In the genomic region with DNA sequence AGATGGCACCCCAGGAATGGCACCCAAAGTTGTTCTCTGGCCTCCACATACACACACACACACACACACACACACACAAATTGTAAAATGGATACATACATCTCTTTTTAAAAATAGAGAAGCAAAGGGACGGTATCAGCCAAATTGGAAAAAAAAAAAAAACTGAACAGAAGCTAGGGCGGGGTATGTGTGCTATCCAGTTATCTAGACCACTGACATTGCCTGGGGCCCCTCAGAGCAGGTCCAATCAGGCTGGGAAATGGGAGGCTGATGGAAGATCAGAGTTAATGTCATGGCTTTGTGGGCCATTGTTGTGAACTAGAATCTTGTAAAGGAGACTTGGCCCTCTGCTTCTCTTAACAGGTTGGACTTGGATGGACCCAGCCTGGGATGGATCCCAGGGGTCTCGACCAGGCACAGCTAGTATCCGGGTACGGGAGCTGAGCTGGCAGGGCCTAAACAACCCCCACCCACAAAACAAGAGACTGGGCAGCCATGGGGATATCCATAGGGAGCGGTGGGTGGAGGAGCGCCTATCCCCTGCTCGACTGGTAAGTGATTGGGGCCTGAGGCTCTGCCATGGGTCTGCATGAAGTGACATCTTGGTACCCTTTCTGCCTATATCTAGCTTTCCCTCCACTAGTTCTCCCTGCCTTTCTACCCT, we compare ENCODE assay signal across 1 mouse cellular context.
TF ChIP-seq lines count a peak whose summit lies in the region.

No protein-coding gene starts in this region.

TF ChIP-seq in MEL, 35 proteins besides CTCF, POLR2A, EP300 and RAD21:
- TF ChIP-seq ZNF384 (IDR thresholded peaks at IDR 0.05; ENCODE audit: low read depth, low read length) (peak; percentile 95), POLR2AphosphoS5 (IDR thresholded peaks at IDR 0.05; ENCODE audit: borderline replicate concordance, low read depth, low read length) (no peak), GATA1 (IDR thresholded peaks at IDR 0.05; ENCODE audit: low read depth, low read length) (peak; percentile 58), MYC (IDR thresholded peaks at IDR 0.05; ENCODE audit: low read depth, low read length) (no peak), USF1 (IDR thresholded peaks at IDR 0.05; ENCODE audit: low read depth, low read length) (no peak), KAT2A (conservative IDR thresholded peaks at IDR 0.05; ENCODE audit: low read depth, low read length) (no peak)
